Mouse (Mus musculus) bone marrow macrophage, adult 2 months (primary cell): ENCODE data around the gene Hopx.

ENCODE experiments used
- CTCF ChIP-seq: IDR thresholded peaks from 2 replicates; pipeline ENCODE4 v1.5.1; 2012; ENCODE audit warnings: low read depth, mild to moderate bottlenecking, low read length, moderate library complexity
- POLR2A ChIP-seq: IDR thresholded peaks from 2 replicates; pipeline ENCODE4 v1.6.1; 2012; ENCODE audit warnings: mild to moderate bottlenecking, low read depth, low read length, borderline replicate concordance

DNA sequence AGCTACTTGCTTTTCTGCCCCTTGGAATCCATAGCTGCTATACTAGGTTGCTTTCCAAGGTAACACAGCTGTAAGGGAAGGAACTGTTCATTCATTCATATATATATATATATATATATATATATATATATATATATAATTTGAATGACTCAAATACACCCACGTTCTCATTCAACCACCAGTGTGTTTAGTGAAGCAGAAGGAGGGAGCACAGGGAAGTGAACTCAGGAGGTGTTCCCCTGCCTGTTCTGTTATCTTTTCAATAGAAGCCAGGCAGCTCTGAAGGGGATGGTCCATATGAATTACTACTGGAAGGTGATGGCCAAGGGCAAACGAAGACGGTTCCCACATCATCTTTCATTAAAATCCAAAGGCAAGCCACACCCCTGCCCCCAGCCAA, 27.8 kb downstream of the Hopx start:
- TF ChIP-seq CTCF (no peak), POLR2A (no peak)
